Mouse (Mus musculus): ENCODE results near the gene Wdr77.
"Not testable (repeated sequence)": the region's sequence is repeated elsewhere in the genome, so short reads cannot be mapped to it uniquely, and the experiment has no call there.

DNA sequence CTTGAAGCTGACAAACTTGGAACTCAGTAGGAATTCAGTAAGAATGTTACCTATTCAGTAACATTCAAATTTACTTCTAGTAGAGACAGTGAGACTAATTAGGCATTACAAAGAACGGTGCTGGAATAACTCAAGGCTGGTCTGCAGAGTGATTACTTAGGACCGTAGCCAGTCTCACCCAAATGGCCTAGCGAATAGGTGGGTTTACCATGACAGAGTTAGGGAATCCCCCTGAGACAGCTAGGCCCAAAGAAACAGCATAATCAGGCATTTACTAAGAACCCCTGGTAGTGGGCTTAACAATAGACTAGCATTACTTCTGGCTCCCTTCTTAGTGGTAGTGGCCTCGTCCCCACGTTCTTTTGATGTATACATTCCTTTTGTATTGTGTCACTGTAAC is 30.4 kb downstream of the Wdr77 start:
- TF ChIP-seq CTCF, EP300 (IDR thresholded peaks at IDR 0.05; ENCODE audit: low read depth): not testable (repeated sequence)

Measured in heart, postnatal 0 days (tissue).